Mouse (Mus musculus) brain, embryonic 14.5 days (tissue): Measurements from ENCODE around the gene Zfp536. TPM values are rescaled to one million over a fixed set of nuclear protein-coding genes. Genes with fewer than 3 reads are reported as not detected.

Experiments
- DNase-seq: peaks from one replicate; pipeline ENCODE4 v3.0.0-alpha.2; 2011; ENCODE audit warnings: low read depth
- CTCF ChIP-seq: fragments of 200-500 bp; IDR thresholded peaks from 2 replicates; pipeline ENCODE4 v1.5.1; 2012; ENCODE audit warnings: inconsistent platforms, mild to moderate bottlenecking, moderate library complexity, borderline replicate concordance; ENCODE audit not compliant: insufficient read depth, insufficient read length; ENCODE audit errors: extremely low read depth
- POLR2A ChIP-seq: fragments of 200-500 bp; IDR thresholded peaks from 2 replicates; pipeline ENCODE4 v1.6.1; 2012; ENCODE audit warnings: mild to moderate bottlenecking, inconsistent platforms, borderline replicate concordance; ENCODE audit not compliant: poor library complexity, insufficient read depth, insufficient read length, severe bottlenecking; ENCODE audit errors: extremely low read depth
- polyA plus RNA-seq: library from polyadenylated mRNA; depleted of rRNA; stranded (reverse); fragments of >200 nt; gene quantifications from 2 replicates; pipeline ENCODE4 v1.2.3, GENCODE M21; 2012

Zfp536 gene
- polyA plus RNA-seq, 1 experiment = 30.4 TPM

- DNase-seq = peak; percentile 68
- TF ChIP-seq POLR2A = no peak
- TF ChIP-seq CTCF = no peak
Measured at GRCm38 (mm10) chr7:37566019-37566418, 207.4 kb downstream of the Zfp536 start.

GRCm38 (mm10) chr7:37565371-37565770 is 208.1 kb downstream of the Zfp536 start:
- TF ChIP-seq CTCF = no peak
- no peak for DNase-seq

GRCm38 (mm10) chr7:37564644-37565043 is 208.8 kb downstream of the Zfp536 start:
- TF ChIP-seq CTCF (no peak), POLR2A (no peak)
- DNase-seq = peak; percentile 47

GRCm38 (mm10) chr7:37563831-37564400 is 209.5 kb downstream of the Zfp536 start:
- no peak for TF ChIP-seq POLR2A
- no peak for TF ChIP-seq CTCF
- DNase-seq = peak; percentile 35

GRCm38 (mm10) chr7:37563171-37563574 is 210.3 kb downstream of the Zfp536 start:
- DNase-seq = peak; percentile 94
- TF ChIP-seq CTCF (no peak), POLR2A (no peak)

- TF ChIP-seq CTCF (no peak), POLR2A (no peak)
- DNase-seq = peak; percentile 51
Measured at GRCm38 (mm10) chr7:37562505-37562904, 210.9 kb downstream of the Zfp536 start.

GRCm38 (mm10) chr7:37560581-37560980 is 212.9 kb downstream of the Zfp536 start:
- DNase-seq = peak; percentile 74
- TF ChIP-seq POLR2A = no peak
- TF ChIP-seq CTCF = no peak

GRCm38 (mm10) chr7:37559851-37560250 is 213.6 kb downstream of the Zfp536 start:
- DNase-seq = peak; percentile 64
- TF ChIP-seq CTCF (no peak), POLR2A (no peak)

- TF ChIP-seq CTCF (no peak), POLR2A (no peak)
- no peak for DNase-seq
Measured at GRCm38 (mm10) chr7:37559341-37559740, 214.1 kb downstream of the Zfp536 start.

- TF ChIP-seq POLR2A = no peak
- TF ChIP-seq CTCF = no peak
- no peak for DNase-seq
Measured at GRCm38 (mm10) chr7:37556811-37557210, 216.6 kb downstream of the Zfp536 start.

- DNase-seq = no peak
- TF ChIP-seq POLR2A (no peak), CTCF (no peak)
Measured at GRCm38 (mm10) chr7:37554405-37554804, 219.0 kb downstream of the Zfp536 start.

- peak; percentile 83 for DNase-seq
- TF ChIP-seq POLR2A (no peak), CTCF (no peak)
Measured at GRCm38 (mm10) chr7:37553646-37554045, 219.8 kb downstream of the Zfp536 start.

- TF ChIP-seq POLR2A = no peak
Measured at GRCm38 (mm10) chr7:37552384-37552783, 221.1 kb downstream of the Zfp536 start.

GRCm38 (mm10) chr7:37548805-37549204 is 224.6 kb downstream of the Zfp536 start:
- DNase-seq = peak; percentile 23

More at GRCm38 (mm10) chr7:37552384-37552783, 221.1 kb downstream of the Zfp536 start:
- no peak for DNase-seq

More at GRCm38 (mm10) chr7:37548805-37549204, 224.6 kb downstream of the Zfp536 start:
- TF ChIP-seq CTCF (peak; percentile 30; the same call in 1 of the 2 replicates), POLR2A (no peak)
